Mouse (Mus musculus) frontal cortex, adult 2 months (tissue): ENCODE data around the gene Marc2. TPM values are rescaled to one million over a fixed set of nuclear protein-coding genes. Genes with fewer than 3 reads are reported as not detected.

Source experiments
- DNase-seq, 2 experiments: peaks; one replicate each; pipeline ENCODE4 v3.0.0; 2022; ENCODE audit warnings: low spot score in 1 of 2; ENCODE audit errors: extremely low spot score in 1 of 2
- polyA plus RNA-seq: library from polyadenylated mRNA; depleted of rRNA; stranded (reverse); fragments of >200 nt; gene quantifications from 2 replicates; pipeline ENCODE4 v1.2.3, GENCODE M21; 2012

Marc2 gene
- polyA plus RNA-seq, 1 experiment: 95.2 TPM

GRCm38 (mm10) chr1:184810780-184811575 is 35.3 kb downstream of the Marc2 start, which contains the start of gene Marc1:
Marc1 (minus strand) TSS chr1:184811313.
- DNase-seq: no peak

- DNase-seq: no peak
Observed at GRCm38 (mm10) chr1:184809578-184810001, 36.7 kb downstream of the Marc2 start.

GRCm38 (mm10) chr1:184808418-184809012 is 37.7 kb downstream of the Marc2 start:
- DNase-seq: no peak

- no peak for DNase-seq
Observed at GRCm38 (mm10) chr1:184807627-184808417, 38.4 kb downstream of the Marc2 start.

GRCm38 (mm10) chr1:184807123-184807522 is 39.1 kb downstream of the Marc2 start:
- DNase-seq: no peak

GRCm38 (mm10) chr1:184805749-184806148 is 40.5 kb downstream of the Marc2 start:
- DNase-seq: no peak

GRCm38 (mm10) chr1:184793163-184793876 is 52.9 kb downstream of the Marc2 start:
- no peak for DNase-seq

- peak in 1 of 2 experiments; percentile 69 for DNase-seq
Observed at GRCm38 (mm10) chr1:184791109-184791508, 55.1 kb downstream of the Marc2 start.

GRCm38 (mm10) chr1:184786376-184787151 is 59.7 kb downstream of the Marc2 start:
- no peak for DNase-seq

GRCm38 (mm10) chr1:184783641-184784040 is 62.6 kb downstream of the Marc2 start:
- DNase-seq: no peak

- no peak for DNase-seq
Observed at GRCm38 (mm10) chr1:184782161-184782513, 64.1 kb downstream of the Marc2 start.

- DNase-seq: no peak
Observed at GRCm38 (mm10) chr1:184781286-184782160, 64.7 kb downstream of the Marc2 start.

GRCm38 (mm10) chr1:184778157-184778556 is 68.1 kb downstream of the Marc2 start:
- DNase-seq: no peak

GRCm38 (mm10) chr1:184777061-184777795 is 69.0 kb downstream of the Marc2 start:
- no peak for DNase-seq

GRCm38 (mm10) chr1:184775289-184775688 is 71.0 kb downstream of the Marc2 start:
- no peak for DNase-seq

GRCm38 (mm10) chr1:184771891-184772249 is 74.4 kb downstream of the Marc2 start:
- no peak for DNase-seq

- DNase-seq: peak; percentile 8 to 81
Observed at GRCm38 (mm10) chr1:184771202-184771890, 74.9 kb downstream of the Marc2 start.

- DNase-seq: no peak
Observed at GRCm38 (mm10) chr1:184763866-184764265, 82.4 kb downstream of the Marc2 start.
